Mouse (Mus musculus) common myeloid progenitor, adult 5-6 weeks (primary cell): Measurements from ENCODE around the gene Cd300lg. TPM values are rescaled to one million over a fixed set of nuclear protein-coding genes. Genes with fewer than 3 reads are reported as not detected.

Experiments used
- ATAC-seq: replicated peaks from 2 replicates; pipeline ENCODE4 v1.8.0; 2016; ENCODE audit warnings: low read depth, mild to moderate bottlenecking, moderate TSS enrichment, inconsistent platforms; ENCODE audit not compliant: poor library complexity, severe bottlenecking
- total RNA-seq: library from RNA; stranded (forward); fragments of 200-1000, 187-1606 nt; gene quantifications from 2 replicates; pipeline ENCODE4 v1.2.3, GENCODE M21; 2017

Cd300lg gene
- total RNA-seq, 1 experiment from 2014 or later, result 0.78 TPM

DNA sequence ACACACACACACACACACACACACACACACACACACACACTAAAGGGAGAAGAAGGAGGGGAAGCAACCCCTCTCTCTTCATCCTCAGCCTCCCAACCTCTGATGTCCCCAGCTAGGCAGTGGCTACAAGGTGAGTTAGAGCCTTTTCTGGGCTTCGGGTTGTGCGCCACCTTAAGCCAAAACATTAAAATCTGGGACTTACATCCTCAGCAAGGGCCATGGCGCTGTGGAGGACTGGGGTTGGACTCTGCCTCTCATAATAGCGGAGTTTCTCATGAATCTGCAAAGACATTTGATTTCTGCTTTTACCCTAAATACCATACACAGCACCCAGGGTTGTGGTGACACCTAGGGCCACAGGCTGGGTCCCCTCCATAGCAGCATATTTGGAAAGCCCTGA lies 16.4 kb upstream of the Cd300lg start:
- no peak for ATAC-seq

DNA sequence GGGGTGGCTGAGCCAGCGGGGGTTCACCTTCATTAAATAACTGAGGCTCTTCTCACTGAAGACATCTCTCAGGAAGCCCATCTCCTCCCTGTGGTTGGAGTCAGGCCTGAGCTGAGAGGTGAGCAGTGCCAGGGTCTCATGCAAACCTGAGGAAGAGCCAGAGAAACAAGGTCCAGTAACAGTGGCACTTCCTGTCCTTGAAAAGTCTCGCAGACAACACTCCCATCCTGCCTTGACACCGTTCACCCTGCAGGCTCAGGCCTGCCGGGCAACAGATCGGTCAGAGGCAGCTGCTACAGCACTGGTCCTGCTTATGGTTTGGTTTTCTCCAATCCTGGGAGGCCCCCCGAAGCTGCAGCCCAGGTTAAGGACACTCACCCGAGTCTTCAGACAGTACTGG lies 16.0 kb upstream of the Cd300lg start:
- ATAC-seq, result no peak

DNA sequence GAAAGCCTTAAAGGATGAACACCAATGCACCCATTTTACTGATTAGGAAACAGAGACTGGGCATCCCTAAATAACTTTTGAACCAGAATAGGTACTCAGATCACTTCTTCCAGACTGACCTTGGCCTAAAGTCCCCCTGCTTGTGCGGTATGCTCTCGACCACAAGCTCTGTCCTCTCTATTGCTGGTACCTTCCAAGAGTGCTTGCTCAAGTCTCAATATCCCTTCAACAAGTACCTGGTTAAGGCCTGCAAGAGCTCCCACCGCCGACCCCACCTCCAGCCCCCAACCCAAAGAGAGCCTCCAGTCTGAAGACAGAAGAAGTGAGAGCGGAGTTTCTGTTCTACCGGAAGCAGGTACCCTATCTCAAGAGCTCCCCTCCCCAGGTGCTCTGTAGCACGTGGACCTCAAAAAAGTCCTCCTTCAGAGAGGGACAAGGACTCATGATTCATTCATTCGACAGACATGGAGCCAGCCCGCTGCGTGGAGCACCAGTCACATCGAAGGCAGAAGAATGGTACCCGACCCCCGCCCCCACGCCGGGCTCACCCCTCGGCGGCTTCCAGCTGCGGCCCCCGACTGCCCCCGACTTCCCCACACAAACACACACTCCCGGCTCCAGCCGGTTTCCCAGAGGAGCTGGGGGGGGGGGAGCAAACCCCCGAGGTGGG lies 15.2 kb upstream of the Cd300lg start:
- ATAC-seq, result no peak

DNA sequence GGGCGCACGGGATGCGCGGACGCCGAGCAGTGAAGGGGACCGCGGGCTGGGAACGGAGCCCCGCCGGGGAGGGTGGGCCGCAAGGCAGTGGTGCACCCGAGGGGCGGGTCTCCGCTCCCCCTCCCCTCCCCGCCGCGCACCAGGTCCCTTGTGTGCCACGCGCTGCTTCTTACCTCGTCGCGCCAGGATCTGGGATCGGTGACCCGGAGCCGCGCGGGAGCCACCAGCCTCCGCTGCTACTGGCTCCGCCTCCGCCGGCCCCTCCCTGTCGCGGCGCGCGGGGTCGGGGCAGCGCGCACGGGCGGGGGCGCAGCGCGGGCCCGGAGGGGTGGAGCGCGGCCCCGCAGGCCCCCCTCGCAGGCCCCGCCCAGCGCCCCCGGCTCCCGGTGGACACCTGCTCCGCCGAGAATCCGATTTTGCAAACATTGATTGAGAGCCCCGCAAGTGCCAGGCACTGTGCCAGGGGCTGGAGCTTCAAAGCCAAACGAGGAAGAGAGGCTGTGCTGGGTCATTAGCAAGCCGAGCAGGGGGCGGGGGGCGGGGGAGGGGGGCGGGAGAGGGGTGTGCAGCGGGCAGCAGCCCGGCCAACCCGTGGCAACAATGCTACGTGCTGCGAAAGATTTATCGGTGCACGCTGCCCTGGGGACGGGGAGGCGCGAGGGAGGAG lies 14.5 kb upstream of the Cd300lg start:
- peak; percentile 50; the same call in 1 of the 2 replicates for ATAC-seq

DNA sequence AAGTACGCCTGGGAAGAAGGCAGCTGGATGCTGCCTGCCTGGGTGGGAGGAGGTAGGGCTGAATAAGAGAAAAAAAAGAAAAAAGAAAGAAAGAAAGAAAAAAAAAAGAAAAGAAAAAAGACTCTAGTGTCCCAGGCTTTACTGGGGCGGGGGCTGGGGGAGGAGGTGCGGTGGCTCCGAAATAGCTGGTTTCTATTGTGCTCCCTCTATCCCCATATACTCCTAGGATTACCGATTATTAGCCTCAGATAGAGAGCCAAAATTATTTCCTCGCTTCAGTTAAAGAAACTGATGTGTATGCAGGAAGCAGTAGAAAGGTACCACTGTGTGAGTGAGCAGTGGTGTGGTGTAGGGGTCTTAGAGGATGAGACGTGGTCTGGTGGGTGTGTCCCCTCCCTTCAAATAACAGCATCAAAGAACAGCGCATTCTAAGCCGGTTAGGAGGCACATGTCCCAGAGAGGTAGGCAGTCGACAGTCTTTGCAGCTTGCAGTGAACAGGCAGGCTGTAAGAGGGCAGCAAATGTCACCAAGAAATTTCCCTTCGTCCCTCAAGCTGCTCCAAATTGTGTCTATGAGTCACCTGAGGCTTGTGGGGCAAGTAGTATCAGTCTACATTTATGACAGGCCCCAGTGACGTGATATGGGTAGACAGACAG lies 13.8 kb upstream of the Cd300lg start:
- no peak for ATAC-seq

DNA sequence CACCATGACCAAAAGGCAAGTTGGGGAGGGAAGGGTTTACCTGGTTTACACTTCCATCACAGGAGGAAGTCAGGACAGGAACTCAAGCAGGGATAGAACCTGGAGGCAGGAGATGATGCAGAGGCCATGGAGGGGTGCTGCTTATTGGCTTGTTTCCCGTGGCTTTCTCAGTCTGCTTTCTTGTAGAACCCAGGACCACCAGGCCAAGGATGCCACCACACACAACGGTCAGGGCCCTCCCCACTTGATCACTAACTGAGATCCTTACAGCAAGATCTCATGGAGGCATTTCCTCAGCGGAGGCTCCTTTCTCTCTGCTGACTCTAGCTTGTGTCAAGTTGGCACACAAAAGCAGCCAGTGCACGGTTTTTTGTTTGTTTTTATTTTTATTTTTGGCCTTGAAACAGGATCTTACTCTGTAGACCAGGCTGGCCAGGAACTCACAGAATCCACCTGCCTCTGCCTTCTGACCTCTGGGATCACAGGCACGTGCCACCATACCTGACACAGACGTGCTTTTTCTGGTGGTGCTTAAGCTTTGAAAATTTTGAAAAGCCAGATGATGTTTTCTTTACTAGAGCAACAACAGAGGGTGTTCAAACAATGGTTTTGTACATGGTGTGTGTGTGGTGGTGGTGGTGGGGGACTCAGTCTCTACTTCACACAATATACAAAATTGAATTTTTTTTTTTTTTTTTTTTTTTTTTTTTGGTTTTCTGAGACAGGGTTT lies 13.1 kb upstream of the Cd300lg start, which contains the start of gene Mpp3:
TSS of gene Mpp3 (minus strand) at position 375 of the 730 bp plus-strand sequence.
- no peak for ATAC-seq

DNA sequence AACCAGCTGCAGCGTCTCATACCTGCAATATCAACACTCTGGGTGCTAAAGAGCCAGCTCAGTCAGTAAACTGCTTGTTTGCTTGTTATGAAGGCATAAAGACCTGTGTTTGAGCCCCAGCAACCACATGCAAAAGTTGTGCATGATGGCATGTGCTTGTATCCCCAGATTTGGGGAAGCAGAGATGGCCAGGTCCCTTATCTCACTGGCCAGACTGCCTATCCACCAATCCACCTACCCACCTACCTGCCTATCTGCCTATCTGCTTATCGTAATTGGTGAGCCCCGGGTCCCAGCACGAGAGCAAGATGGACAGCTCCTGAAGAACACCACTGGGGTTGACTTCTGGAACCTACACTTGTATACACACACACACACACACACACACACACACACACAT lies 12.0 kb upstream of the Cd300lg start:
- no peak for ATAC-seq

DNA sequence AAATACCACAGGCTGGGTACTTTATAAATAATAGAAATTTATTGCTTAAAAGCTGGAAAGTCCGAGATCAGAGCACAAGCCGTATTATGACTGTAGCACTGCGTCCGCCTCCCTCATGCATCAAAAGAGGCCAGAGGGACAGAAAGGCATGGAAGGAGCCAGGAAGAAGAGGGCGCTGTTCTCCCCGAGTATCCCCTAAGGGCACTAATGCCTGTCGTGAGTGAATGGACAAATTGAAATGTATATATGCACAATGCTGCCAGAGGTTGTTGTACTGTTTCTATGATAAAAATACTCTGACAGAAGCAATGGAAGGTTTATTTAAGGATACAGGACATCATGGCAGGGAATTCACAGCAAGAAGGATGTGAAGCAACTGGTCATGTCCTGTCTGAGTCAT lies 11.3 kb upstream of the Cd300lg start:
- no peak for ATAC-seq

DNA sequence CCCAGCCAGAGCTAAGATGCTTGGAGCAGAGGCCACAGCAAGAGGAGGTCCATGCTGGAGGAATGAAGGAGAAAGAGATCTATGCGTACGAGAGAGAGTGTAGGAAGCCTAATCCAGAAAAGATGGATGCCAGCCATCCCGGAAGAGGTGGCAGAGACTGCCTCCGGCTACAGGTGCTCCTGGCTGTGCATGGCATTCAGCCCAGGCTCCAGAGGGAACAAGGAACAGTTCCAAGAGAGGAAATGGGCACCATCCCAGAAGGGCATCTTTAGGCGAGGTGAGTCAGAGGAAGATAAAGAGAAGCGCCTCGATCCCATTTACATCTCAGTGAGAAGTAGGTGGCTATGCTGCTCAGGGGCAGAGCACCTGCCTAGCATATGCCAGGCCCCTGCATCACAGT lies 10.2 kb upstream of the Cd300lg start:
- ATAC-seq, result no peak

DNA sequence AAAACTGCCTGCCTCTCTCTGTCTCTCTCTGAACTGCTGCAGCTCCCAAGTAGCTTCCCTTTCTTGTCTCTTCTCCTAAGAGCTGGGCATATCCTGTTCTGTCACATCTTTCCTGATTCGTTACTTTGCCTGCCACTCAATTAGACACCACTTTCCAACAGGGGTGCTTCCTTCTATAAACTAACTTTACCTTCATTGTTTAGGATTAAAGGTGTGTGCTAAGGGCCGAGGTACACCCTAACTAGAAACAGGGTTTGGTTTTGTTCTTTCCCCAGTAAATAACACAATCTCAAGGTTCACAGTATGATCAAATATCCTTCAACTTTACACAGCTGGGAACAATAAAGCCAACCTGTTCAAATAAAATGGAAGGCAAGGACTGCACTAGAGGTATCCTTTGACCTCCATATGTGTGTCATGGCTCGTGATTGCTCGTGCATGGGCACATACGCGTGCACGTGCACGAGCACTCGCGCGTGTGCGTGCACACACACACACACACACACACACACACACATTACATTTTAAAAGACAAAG lies 8.2 kb upstream of the Cd300lg start:
- ATAC-seq, result no peak

DNA sequence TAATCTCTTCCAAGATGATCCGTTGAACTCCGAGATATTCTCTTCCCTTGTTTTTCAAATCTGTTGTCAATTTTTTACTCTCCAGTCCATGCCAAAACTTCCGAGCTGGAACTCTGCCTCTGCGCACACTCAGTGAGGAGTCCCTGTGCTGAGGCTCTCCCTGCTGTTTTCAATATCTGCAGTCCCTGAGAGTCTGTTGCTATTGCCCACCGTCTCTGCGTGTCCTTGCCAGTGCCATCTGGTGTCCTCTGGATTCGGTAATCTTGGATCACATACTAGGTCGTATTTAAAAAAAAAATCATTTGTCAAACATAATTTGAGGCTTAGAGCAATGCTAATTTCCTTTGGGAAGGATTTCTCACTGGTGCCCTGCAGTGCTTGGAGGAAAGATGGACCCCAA lies 6.4 kb upstream of the Cd300lg start:
- ATAC-seq, result no peak

DNA sequence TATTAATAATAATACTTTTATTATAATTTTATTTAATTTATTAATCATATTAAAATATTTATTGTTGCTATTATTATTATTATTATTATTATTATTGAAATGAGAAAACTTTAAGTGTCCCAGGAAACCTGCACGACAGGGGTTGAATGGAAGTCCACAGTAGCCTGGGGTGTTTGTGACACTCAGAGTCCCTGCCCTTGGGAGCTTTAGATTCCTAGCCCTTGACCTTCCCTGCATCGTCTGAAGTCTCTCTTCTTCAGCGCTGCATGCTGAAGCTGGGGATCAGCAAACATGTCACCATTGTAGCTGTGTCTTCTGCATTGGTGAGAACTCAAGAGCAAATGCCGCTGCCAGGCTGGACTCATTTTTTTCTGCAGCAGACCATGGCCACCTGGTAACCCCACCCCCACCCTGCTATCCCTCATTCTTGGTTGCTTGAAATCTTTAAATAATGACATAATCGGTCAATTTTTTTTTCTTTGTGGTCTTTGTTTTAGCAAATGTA lies 5.8 kb upstream of the Cd300lg start:
- no peak for ATAC-seq

DNA sequence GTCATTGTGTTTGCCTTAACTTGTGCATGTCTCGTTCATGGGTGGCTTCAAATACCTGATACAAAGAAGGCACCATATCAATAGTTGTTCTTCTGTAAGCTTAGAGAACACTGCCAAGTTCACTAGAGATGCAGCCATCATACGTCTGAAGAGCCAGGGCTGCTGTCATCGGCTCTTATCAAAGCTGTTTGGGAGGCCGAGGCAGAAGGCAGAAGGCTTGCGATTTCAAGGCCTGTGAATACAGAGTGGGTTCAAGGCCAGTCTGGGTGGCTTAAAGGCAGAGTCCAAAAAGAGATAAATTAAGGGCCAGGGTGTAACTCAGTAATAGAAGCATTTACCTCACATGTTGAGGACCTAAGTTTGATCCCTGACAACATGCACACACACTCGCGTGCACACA lies 5.0 kb upstream of the Cd300lg start:
- no peak for ATAC-seq

DNA sequence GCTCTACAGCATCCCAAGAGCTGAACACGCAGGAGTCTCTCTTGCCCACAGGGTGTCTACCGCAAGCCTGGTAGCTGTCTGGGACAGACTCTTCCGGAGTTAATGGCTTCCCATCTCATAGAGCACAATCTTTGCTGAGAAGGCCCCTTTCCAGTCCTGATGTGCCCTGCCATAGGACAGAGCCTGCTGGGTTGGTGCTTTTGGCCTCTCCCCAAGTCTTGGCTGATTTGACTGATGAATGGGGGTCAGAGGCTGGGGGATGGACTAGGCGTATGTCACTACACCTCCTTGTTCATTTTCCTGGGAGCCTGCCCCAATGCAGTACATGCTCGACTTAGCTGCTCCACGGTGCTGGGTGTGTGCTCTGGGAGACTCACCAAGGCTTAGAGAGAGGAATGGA lies 3.5 kb upstream of the Cd300lg start:
- no peak for ATAC-seq

DNA sequence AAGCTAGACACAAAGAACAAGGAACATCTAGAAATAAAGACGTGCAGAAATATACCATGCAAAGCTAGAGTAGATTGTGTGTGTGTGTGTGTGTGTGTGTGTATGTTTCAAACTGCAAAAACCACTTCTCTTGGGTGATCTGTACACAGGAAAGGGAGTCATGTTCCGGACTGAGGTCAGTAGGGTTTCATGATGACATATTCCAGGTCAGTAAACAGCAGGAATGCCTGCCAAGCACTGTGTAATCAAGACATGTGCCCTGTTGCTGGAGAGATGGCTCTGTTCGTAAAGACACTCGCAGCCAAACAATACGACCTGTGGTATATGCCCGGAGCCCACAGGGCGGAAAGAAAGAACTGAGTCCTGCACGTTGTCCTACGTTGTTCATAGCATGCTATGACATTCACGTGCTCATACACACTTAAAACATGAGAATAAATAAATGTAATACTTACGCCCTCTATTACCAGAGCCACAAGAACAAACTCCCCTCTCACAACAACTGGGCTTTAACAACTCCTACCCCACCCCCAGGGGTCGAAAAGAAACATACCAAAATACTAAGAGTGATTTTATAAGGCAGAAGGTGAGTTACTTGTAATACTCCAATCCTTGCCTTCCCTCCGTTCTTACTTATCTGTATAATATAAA lies 1.7 kb upstream of the Cd300lg start:
- no peak for ATAC-seq

DNA sequence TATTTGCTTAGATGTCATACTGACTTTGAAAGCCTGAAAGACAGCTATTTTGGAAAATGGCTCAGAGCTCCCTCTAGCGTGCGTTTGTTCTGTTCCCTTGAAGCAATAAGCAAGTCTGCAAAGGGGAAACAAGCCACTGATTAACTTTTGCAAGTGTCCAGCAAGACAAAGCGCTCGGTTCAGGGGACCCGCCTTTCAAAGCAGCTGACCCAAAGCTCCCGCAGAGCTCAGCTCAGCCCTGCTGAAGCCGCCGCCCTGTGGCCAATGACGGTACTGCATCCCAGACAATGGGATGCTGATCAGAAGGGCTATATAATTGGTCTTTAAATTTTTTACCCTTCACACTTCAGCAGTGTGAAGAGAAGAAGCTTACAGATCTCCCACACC lies 1.2 kb upstream of the Cd300lg start:
- ATAC-seq, result peak; percentile 88

DNA sequence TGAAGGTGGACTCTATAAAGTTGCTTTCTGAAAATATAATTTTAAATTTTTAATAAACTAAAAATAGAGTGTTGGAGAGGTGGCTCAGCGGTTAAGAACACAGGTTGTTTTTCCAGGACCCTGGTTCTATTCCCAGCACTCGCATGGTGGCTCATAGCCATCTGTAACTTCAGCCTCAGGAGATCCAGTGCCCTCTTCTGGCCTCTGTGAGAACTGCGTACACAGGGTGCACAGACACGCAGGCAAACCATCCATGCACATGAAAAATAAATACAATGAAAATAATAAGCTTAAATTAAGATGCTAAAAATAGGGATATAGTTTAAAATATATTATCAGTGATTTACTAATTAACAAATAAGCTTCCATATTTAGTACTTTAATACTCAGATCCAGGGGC lies 663 bp upstream of the Cd300lg start:
- ATAC-seq, result no peak

DNA sequence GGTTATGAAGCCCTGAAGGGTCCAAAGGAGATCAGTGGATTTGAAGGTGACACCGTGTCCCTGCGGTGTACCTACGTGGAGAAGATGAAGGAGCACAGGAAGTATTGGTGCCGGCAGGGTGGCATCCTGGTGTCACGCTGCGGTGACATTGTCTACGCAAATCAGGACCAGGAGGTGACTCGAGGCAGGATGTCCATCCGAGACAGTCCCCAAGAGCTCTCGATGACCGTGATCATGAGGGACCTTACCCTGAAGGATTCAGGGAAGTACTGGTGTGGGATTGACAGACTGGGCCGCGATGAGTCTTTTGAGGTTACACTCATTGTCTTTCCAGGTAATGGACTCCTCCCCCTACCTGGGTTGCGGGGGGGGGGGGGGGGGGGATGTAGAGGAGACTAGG lies 1.7 kb downstream of the Cd300lg start:
- ATAC-seq, result no peak

DNA sequence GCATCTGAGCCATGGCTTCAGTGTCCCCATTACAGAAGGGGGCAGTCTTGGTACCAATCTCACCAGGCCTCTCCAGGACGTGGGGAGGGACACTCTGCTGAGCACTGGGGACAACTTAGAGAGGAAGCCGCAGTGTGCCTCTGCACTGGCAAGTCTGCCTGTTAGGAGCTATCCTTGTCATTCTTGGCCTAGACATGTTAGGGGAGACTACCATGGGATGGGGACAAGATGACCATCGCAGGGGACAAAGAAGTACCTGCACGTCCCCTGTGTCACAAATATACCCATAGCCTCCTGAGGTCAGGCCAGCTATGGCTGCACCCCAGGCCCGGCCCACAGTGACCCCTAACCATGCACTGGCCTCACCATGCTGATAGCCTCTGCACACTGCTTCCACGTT lies 2.1 kb downstream of the Cd300lg start:
- ATAC-seq, result no peak

DNA sequence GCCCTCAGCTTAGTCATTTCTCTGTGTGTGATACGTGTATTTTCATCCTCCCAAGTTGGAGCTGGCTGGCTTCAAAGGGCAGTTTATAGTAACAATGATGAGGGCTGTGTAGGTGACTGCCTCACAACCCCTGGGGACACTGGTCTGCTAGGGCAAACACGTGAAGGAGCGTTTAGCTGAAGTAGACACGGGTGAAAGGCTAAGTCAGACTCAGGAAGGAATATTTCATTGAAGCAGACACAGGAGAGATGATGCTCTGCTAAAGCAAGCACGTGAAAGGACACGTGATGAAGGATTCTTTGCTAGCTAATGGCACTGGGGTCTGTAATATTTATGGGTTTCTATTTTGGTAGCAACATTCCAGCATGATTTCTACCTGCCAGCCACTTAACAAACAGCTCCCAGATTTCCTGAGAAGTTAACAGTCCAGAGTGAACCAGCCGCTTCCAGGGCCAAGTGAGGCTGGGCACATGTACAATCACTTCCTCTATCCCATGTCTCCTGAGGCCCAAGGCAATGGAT lies 3.4 kb downstream of the Cd300lg start:
- ATAC-seq, result no peak
